Mouse (Mus musculus) activated CD4-positive, CD25-positive, alpha-beta regulatory T cell (primary cell): ENCODE results near the gene Cfhr1. TPM values are rescaled to one million over a fixed set of nuclear protein-coding genes. Genes with fewer than 3 reads are reported as not detected.

ENCODE experiments used
- polyA plus RNA-seq, 2 experiments: library from polyadenylated mRNA; unstranded; fragments of 100-300 nt; shearing (Covaris generic); gene quantifications; one replicate each; pipeline ENCODE4 v1.2.1; 2017

Gene Cfhr1
- polyA plus RNA-seq, result not detected

GRCm38 (mm10) chr1:139560024-139560423 lies at the start of gene Cfhr1:
TSS of gene Cfhr1 (minus strand) at chr1:139560272.

GRCm38 (mm10) chr1:139501258-139501752 lies 58.8 kb downstream of the Cfhr1 start, which contains the start of gene F13b:
TSS of gene F13b (plus strand) at chr1:139501702.

Other genes with a start within 250 kb of the Cfhr1 start
- not detected for gene Crb1, start 183.2 kb downstream of the Cfhr1 start, polyA plus RNA-seq
- 10 to 100 TPM; 10.9 to 11.4 TPM for gene Zbtb41, start 138.0 kb downstream of the Cfhr1 start, polyA plus RNA-seq
- gene Aspm, start 105.5 kb downstream of the Cfhr1 start, polyA plus RNA-seq, result 1 to 10 TPM; 3.9 to 4.8 TPM
- not detected for gene F13b, start 58.6 kb downstream of the Cfhr1 start, polyA plus RNA-seq
- not detected for gene Gm4788, start 221.0 kb upstream of the Cfhr1 start, polyA plus RNA-seq